Mouse (Mus musculus): ENCODE measurements around the gene Lsm14b. TPM values are rescaled to one million over a fixed set of nuclear protein-coding genes. Genes with fewer than 3 reads are reported as not detected.

The Lsm14b gene
- polyA plus RNA-seq, 1 experiment from 2014 or later: 1.7 TPM

GRCm38 (mm10) chr2:180072886-180073285, 48.1 kb downstream of the Lsm14b start:
- Histone ChIP-seq H3K9me3 (ENCODE audit: low read length) (no peaks in the 10 kb centered on the region), H3K36me3 (replicated peaks; ENCODE audit: insufficient read depth, low read length) (0 out of 2 replicates have a peak, but pooled peaks cover 7% of the 10 kb centered on the region), H3K4me1 (ENCODE audit: insufficient read depth) (peaks cover 12% of the 10 kb centered on the region), H3K9ac (replicated peaks) (no peak overlapping the region), H3K4me2 (ENCODE audit: low read depth, low read length) (no peak overlapping the region), H3K27ac (ENCODE audit: low read depth) (no peak overlapping the region), H3K4me3 (ENCODE audit: low read depth, low read length) (no peak overlapping the region), H3K27me3 (ENCODE audit: insufficient read depth, low read length) (no peaks in the 10 kb centered on the region)
- no peak for ATAC-seq
- TF ChIP-seq CTCF (IDR thresholded peaks at IDR 0.05; ENCODE audit: low read depth) (no peak), EP300 (IDR thresholded peaks at IDR 0.05; ENCODE audit: low read depth) (no peak)
- whole genome bisulfite sequencing (ENCODE audit: insufficient replicate concordance): 85% methylated on average over 7 of the region's 7 CpGs
- DNase-seq: no peak

- H3K36me3 ChIP-seq (replicated peaks; ENCODE audit: insufficient read depth, low read length): peaks cover 16% of the 10 kb centered on the region; the same call in 1 of the 2 replicates
- no peak overlapping the region for H3K4me2 ChIP-seq (ENCODE audit: low read depth, low read length)
- no peak for ATAC-seq
- H3K4me1 ChIP-seq (ENCODE audit: insufficient read depth): no peaks in the 10 kb centered on the region
- H3K27ac ChIP-seq (ENCODE audit: low read depth): no peak overlapping the region
- no peaks in the 10 kb centered on the region for H3K27me3 ChIP-seq (ENCODE audit: insufficient read depth, low read length)
- 81% methylated on average over 3 of the region's 3 CpGs for WGBS (ENCODE audit: insufficient replicate concordance)
- H3K4me3 ChIP-seq (ENCODE audit: low read depth, low read length): no peak overlapping the region
- no peak for TF ChIP-seq CTCF (IDR thresholded peaks at IDR 0.05; ENCODE audit: low read depth)
- TF ChIP-seq EP300 (IDR thresholded peaks at IDR 0.05; ENCODE audit: low read depth): no peak
- no peaks in the 10 kb centered on the region for H3K9me3 ChIP-seq (ENCODE audit: low read length)
- no peak overlapping the region for H3K9ac ChIP-seq (replicated peaks)
- no peak for DNase-seq
These were observed 52.8 kb downstream of the Lsm14b start for GRCm38 (mm10) chr2:180077622-180078021.

DNA sequence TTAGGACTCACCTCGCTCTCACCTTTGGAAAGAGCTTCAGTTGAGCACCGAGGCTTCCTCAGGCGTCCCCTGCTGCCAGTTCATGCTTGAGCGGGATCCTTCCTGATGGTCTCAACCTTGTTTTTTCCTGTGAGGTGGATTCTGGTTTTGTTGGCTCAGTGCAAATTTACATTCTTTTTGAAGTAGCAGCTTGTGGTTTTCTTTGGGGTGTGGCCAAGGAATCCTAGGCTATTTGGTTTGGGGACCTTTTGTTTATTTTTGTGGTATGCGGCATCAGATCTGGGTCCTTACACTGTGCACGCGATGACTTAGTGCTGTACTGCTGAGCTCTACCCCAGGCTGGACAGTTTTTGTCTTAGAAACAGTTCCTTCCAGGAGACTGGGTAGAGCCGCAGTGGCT, 55.9 kb downstream of the Lsm14b start:
- Histone ChIP-seq H3K27me3 (ENCODE audit: insufficient read depth, low read length) (no peaks in the 10 kb centered on the region), H3K36me3 (replicated peaks; ENCODE audit: insufficient read depth, low read length) (peaks cover 15% of the 10 kb centered on the region; the same call in 1 of the 2 replicates), H3K4me1 (ENCODE audit: insufficient read depth) (no peaks in the 10 kb centered on the region), H3K9me3 (ENCODE audit: low read length) (no peaks in the 10 kb centered on the region), H3K4me2 (ENCODE audit: low read depth, low read length) (no peak overlapping the region), H3K9ac (replicated peaks) (no peak overlapping the region), H3K27ac (ENCODE audit: low read depth) (no peak overlapping the region), H3K4me3 (ENCODE audit: low read depth, low read length) (no peak overlapping the region)
- no peak for ATAC-seq
- DNase-seq: no peak
- 79% methylated on average over 8 of the region's 8 CpGs for WGBS (ENCODE audit: insufficient replicate concordance)
- TF ChIP-seq CTCF (IDR thresholded peaks at IDR 0.05; ENCODE audit: low read depth): no peak
- TF ChIP-seq EP300 (IDR thresholded peaks at IDR 0.05; ENCODE audit: low read depth): no peak

- Histone ChIP-seq H3K9me3 (ENCODE audit: low read length) (no peaks in the 10 kb centered on the region), H3K27ac (ENCODE audit: low read depth) (no peak overlapping the region), H3K27me3 (ENCODE audit: insufficient read depth, low read length) (no peaks in the 10 kb centered on the region), H3K4me2 (ENCODE audit: low read depth, low read length) (no peak overlapping the region), H3K4me1 (ENCODE audit: insufficient read depth) (no peaks in the 10 kb centered on the region), H3K9ac (replicated peaks) (no peak overlapping the region), H3K36me3 (replicated peaks; ENCODE audit: insufficient read depth, low read length) (peaks cover 15% of the 10 kb centered on the region; the same call in 1 of the 2 replicates), H3K4me3 (ENCODE audit: low read depth, low read length) (no peak overlapping the region)
- TF ChIP-seq EP300 (IDR thresholded peaks at IDR 0.05; ENCODE audit: low read depth) (no peak), CTCF (IDR thresholded peaks at IDR 0.05; ENCODE audit: low read depth) (no peak)
- DNase-seq: no peak
- WGBS (ENCODE audit: insufficient replicate concordance): 83% methylated on average over 10 of the region's 10 CpGs
- no peak for ATAC-seq
These were observed 58.3 kb downstream of the Lsm14b start for GRCm38 (mm10) chr2:180083063-180083462.

GRCm38 (mm10) chr2:180084565-180084964, 59.8 kb downstream of the Lsm14b start:
- ATAC-seq (no peak), DNase-seq (no peak)
- WGBS (ENCODE audit: insufficient replicate concordance): 47% methylated on average over 3 of the region's 3 CpGs
- Histone ChIP-seq H3K27me3 (ENCODE audit: insufficient read depth, low read length) (no peaks in the 10 kb centered on the region), H3K36me3 (replicated peaks; ENCODE audit: insufficient read depth, low read length) (peaks cover 12% of the 10 kb centered on the region; the same call in 1 of the 2 replicates), H3K4me3 (ENCODE audit: low read depth, low read length) (no peak overlapping the region), H3K9ac (replicated peaks) (no peak overlapping the region), H3K4me2 (ENCODE audit: low read depth, low read length) (no peak overlapping the region), H3K9me3 (ENCODE audit: low read length) (no peaks in the 10 kb centered on the region), H3K27ac (ENCODE audit: low read depth) (no peak overlapping the region), H3K4me1 (ENCODE audit: insufficient read depth) (no peaks in the 10 kb centered on the region)
- TF ChIP-seq EP300 (IDR thresholded peaks at IDR 0.05; ENCODE audit: low read depth): no peak
- TF ChIP-seq CTCF (IDR thresholded peaks at IDR 0.05; ENCODE audit: low read depth): no peak

Other genes starting within 250 kb of the Lsm14b start
- gene Taf4, start 48.3 kb upstream of the Lsm14b start, polyA plus RNA-seq (2015; fragmentation: Nextera tagmentation; extraction: Ambion mirVana): 1.7 TPM in 2 replicates
- gene Psma7, start 17.4 kb downstream of the Lsm14b start, polyA plus RNA-seq (2015; fragmentation: Nextera tagmentation; extraction: Ambion mirVana): 264 and 278 TPM in 2 replicates
- 0.50 and 0.62 TPM in 2 replicates for gene Ss18l1, start 17.5 kb downstream of the Lsm14b start, polyA plus RNA-seq (2015; fragmentation: Nextera tagmentation; extraction: Ambion mirVana)
- 9.6 and 9.8 TPM in 2 replicates for gene Mtg2, start 45.6 kb downstream of the Lsm14b start, polyA plus RNA-seq (2015; fragmentation: Nextera tagmentation; extraction: Ambion mirVana)
- gene Hrh3, start 79.5 kb downstream of the Lsm14b start, polyA plus RNA-seq (2015; fragmentation: Nextera tagmentation; extraction: Ambion mirVana): not detected in 2 replicates
- 9.6 and 10.5 TPM in 2 replicates for gene Osbpl2, start 94.3 kb downstream of the Lsm14b start, polyA plus RNA-seq (2015; fragmentation: Nextera tagmentation; extraction: Ambion mirVana)
- gene Adrm1, start 146.5 kb downstream of the Lsm14b start, polyA plus RNA-seq (2015; fragmentation: Nextera tagmentation; extraction: Ambion mirVana): 91.9 and 98.0 TPM in 2 replicates
- 2.1 and 2.2 TPM in 2 replicates for gene Lama5, start 200.9 kb downstream of the Lsm14b start, polyA plus RNA-seq (2015; fragmentation: Nextera tagmentation; extraction: Ambion mirVana)
- 382 and 393 TPM in 2 replicates for gene Rps21, start 232.4 kb downstream of the Lsm14b start, polyA plus RNA-seq (2015; fragmentation: Nextera tagmentation; extraction: Ambion mirVana)
- 4.7 and 5.2 TPM in 2 replicates for gene Cables2, start 248.5 kb downstream of the Lsm14b start, polyA plus RNA-seq (2015; fragmentation: Nextera tagmentation; extraction: Ambion mirVana)

All from liver, postnatal 0 days (tissue).